Mouse (Mus musculus) spleen, postnatal 4 days (tissue): Measurements from ENCODE around the gene Pde8b.

Source experiments
- DNase-seq, 2 experiments: peaks; one replicate each; pipeline ENCODE4 v3.0.0; 2022; ENCODE audit warnings: low spot score in 2 of 2

Gene Pde8b

DNA sequence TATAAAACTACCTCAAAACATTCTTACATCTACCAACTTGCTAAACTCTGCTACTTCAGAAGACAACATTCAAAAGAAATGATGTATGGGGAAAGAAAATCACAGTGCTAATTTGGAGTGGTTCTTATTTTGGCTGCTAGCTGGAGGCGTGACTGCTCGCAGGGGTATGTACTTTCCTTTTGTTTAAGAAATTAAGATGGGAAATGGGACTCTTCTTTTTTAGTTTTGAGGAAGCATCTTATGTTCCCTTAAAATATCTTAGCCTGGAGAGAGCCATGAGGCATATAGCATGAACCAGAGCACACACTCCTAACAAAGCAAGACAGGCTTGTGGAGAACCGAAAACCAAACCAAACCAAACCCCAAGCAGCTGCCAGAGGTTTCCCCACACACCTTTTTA, 167.5 kb downstream of the Pde8b start:
- no peak for DNase-seq

GRCm38 (mm10) chr13:95081082-95081481, 169.1 kb downstream of the Pde8b start:
- no peak for DNase-seq

DNA sequence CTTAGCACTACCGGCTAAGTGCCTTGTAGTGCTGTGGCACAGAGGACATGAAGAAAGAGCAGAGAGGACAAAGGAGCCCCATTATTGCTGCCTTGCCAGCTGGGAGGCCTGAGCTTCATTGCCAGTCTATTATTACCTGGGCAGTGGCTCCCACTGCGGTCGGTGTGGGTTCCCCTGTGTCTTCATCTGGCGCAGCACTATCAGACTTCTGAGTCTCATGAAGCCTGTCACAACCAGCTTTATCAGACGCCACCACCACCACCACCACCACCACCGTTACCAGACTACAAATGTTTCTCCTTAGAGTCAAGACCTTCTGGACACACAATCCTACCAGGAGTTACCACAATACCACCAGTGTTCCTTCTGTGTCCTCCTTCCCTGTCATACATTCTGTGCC, 171.6 kb downstream of the Pde8b start:
- DNase-seq, result no peak

- no peak for DNase-seq
These were observed 172.4 kb downstream of the Pde8b start for GRCm38 (mm10) chr13:95077688-95078087.

DNA sequence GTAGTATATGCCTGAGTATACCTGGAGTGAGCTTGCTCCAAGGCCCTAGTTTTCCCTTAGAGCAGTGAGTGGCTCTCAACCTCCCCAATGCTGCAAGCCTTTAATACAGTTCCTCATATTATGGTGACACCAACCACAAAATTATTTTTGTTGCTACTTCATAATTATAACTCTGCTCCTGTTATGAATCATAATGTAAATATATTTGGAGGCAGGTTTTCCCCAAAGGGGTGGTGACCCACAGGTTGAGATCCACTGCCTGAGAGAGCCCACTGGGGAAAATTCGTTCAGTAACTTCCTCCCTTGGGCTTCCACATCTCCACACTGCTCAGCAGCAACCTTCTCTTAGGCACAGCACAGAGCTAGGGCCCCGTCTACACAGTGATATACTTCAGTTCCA, 174.0 kb downstream of the Pde8b start:
- DNase-seq, result no peak

DNA sequence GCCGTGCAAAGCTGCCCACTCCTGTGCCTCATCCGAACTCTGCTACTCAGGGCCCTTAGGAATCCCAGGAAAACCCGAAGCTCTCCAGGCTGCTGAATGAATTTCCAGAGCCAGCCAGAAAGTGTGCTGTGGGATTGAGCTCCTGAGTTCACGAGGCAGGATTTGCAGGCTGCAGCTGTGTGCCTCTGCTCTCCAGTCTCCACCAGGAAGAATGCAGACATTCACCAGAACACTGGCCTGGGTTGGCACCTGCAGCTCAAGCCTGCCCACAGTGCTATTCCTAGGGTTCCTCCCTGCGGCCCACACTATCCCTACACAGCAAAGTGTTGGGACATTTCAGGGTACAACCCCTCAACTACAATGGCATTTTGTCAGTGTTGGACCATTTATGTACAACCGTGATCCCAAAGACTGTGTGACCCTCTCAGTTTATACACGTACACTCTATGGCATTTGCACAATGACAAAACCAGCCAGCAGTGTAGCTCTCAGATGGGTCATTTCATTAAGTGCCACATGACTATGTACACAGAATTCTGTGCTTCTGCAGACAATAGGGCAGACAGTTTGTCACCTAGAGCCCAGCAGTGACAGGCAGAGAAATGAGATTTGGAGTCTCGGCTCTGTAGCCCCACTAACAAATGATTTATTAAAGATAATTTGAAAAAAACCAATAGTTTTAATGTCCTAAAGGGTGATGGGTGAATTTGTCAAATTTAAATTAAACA, 176.5 kb downstream of the Pde8b start:
- DNase-seq, result no peak

GRCm38 (mm10) chr13:95070268-95070667, 179.9 kb downstream of the Pde8b start:
- no peak for DNase-seq

GRCm38 (mm10) chr13:95067854-95068253, 182.3 kb downstream of the Pde8b start:
- no peak for DNase-seq

- DNase-seq, result no peak
These were observed 186.6 kb downstream of the Pde8b start for GRCm38 (mm10) chr13:95063390-95064017.

DNA sequence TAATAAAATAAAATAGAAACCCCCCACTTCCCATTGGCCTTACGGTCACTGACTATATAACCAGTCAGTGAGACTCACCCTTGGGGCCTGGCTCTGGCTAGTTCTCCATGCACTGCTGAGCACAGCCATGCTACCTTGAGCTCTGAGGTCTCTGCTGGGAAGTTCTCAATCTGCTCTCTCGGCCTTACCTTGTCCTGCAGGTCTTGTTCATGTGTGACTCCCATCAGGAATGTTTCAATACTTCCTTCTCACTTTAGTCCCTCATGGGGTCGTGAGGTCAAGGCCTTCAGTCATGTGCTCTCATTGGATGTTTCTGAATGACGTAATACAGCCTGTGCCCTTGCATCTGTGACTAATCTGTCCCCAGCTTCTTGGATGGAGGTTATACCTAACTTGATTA, 191.3 kb downstream of the Pde8b start:
- no peak for DNase-seq

- DNase-seq, result no peak
These were observed 193.4 kb downstream of the Pde8b start for GRCm38 (mm10) chr13:95056501-95057280.

DNA sequence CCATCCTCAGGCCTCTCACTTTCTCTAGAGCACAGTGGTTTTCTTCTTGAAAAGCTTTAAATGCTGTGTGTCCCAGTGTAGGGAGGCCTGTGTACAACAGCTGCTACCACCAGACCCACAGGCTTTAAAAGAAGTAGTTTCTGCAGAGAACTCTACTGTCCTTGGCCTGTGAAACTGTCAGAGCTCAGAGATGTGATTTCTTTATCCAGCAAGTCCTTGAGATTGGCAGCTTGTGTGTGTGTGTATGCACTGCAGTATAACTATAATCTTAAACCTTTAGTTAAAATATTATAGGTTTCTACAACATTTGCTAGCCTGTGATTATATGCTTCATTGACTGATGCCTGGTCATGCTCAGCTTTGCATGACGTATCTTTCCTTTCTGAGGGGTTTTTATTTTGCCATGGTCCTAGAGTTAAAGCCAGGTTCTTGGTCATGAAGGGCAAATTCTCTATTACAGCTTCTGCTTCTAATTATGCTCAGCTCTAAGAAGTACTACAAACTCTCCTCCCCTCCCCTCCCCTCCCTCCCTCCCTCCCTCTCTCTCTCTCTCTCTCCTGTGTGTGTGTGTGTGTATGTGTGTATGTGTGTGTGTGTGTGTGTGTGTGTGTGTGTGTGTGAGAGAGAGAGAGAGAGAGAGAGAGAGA, 194.3 kb downstream of the Pde8b start:
- no peak for DNase-seq

DNA sequence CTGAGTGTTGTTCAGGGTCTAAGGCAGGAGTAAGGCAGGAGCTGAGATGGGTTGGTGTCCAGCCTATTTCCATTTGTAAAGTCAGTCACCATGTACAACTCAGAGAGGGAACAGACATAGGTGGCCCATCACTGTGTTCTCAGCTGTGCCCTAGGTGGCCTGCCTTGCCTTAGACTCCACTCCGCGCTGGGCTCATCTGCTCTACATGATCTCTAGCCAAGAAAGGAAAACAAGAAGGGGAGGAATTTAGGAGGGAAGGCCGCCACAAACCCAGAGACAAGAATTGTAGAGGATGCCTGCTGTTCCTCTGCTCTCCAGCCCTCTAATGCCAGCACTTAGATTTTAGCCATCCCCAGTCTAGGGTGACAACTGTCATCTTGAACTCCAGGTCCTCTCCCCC, 197.7 kb downstream of the Pde8b start:
- no peak for DNase-seq

GRCm38 (mm10) chr13:95050398-95050797, 199.7 kb downstream of the Pde8b start:
- no peak for DNase-seq

GRCm38 (mm10) chr13:95044108-95044507, 206.0 kb downstream of the Pde8b start:
- DNase-seq, result no peak

DNA sequence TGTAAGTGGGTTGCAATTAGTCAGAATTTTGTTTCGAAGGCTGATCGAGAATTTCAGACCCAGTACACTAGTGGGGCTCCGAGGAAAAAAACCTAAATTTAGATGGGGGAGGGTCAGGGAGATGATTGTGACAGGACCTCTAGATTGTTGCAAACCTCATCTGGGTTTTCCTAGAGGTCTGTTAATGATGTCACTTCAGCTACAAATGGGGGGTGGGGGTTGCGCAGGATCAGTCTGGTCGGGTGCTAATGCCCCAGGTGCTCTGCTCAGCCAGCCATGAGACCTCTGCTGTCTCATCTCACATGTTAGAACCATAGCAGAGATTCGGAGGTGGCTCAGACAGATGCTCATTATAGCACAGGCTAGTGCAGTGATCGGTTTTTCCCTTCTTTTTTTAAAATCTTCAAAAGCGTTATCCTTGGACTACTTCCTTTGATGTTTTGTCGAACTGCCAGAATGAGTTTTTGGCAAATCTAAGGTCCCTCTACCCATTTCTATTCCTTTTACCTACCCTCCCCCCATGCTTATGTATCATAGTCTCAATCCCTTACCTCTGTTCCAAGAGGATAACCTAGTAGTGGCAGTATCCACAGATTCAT, 209.9 kb downstream of the Pde8b start:
- no peak for DNase-seq

DNA sequence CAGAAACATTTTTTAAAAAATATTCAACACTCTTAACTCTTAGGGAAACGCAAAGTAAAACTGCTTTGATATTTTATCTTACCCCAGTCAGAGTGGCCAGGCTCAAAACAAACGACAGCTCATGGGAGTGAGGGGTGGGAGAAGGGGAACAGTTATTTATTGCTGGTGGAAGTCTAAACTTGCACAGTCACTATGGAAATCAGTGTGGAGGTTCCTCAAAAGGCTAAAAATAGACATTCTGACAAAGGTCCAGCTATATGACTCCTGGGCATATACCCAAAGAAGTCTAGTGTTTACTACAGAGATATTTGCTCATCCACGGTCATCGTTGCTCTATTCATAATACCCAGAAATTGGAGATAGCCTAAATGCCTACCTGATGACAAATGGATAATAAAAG, 211.9 kb downstream of the Pde8b start:
- DNase-seq, result no peak

DNA sequence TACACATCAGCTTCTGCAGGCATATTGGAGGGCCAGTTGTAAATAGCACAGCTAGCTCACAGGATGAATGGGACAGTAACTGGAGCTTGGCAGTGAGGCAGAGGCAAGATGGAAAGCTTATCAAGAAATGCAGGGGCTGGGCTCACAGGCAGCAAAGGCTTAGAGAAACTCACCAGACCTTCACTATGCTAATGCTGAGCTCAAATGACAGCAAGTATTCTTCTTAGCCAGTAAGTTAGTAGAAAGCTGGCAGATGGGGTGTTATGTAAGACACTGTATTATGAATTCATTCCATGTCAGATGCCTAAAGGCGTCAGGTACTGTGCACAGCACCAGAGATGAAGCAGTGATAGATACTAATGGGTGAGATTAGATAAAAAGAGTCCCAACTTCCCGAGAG, 215.4 kb downstream of the Pde8b start:
- no peak for DNase-seq

DNA sequence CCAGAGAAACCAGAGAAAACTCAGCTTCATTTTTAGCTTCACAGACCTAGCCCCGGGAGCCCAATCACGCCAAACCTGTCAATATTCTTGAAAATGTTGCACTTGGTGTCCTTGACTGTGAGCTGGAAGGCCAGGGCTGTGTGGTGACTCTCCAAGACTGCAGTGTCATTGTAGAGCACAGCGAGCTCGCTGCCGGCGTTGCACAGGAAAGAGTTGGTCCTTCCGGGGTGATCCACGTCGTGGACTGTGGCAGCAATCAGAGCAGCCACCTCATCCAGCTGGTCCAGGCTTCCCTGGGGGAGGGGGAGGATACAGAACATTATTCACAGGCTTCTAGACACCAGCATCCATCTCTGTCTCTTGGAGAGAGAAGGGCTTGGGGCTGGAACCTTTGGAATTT, 216.0 kb downstream of the Pde8b start:
- no peak for DNase-seq

DNA sequence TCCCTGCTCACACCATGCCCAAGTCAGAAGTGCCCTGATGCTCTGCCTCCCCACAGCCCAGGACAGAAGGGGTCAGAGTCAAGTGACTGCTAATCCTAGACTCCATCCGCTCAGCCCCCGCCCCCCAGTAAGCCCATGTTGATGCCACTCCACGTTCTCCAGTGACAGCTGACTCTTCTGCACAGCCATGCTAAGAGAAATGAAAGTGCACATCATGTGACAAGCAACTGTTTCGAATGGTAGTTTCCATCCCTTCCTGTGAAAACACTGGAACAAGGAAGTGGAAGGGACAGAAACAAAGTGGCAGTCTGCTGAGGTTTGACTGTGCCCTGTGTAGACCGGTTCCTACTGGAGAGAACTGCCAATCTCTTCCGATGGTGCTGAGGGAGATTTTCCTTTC, 217.2 kb downstream of the Pde8b start:
- DNase-seq, result no peak

GRCm38 (mm10) chr13:95032127-95032831, 217.9 kb downstream of the Pde8b start:
- no peak for DNase-seq
